Mouse (Mus musculus) MEL (cell line): ENCODE data around the gene Phf5a. TPM values are rescaled to one million over a fixed set of nuclear protein-coding genes. Genes with fewer than 3 reads are reported as not detected.

ENCODE experiments used
- DNase-seq: peaks from one replicate; pipeline ENCODE4 v3.0.0; 2011; ENCODE audit warnings: low read depth, low spot score
- H3K27ac ChIP-seq: 2 replicates; pipeline ENCODE4 v1.5.1; 2012; ENCODE audit warnings: low read depth, mild to moderate bottlenecking, control low read depth, low read length, moderate library complexity; ENCODE audit not compliant: control insufficient read depth
- H3K27me3 ChIP-seq, 2 experiments: fragments of 150-350 bp in 1 of 2; sonication (generic) in 1 of 2; 2 replicates each; pipeline ENCODE4 v1.6.1; 2012; ENCODE audit warnings: low read length in 2 of 2, mild to moderate bottlenecking in 2 of 2, improper control_type of control experiment in 1 of 2, moderate library complexity in 1 of 2; ENCODE audit not compliant: insufficient read depth in 2 of 2, control insufficient read depth in 1 of 2
- H3K36me3 ChIP-seq, 2 experiments: 2 replicates each; pipeline ENCODE4 v1.6.1; 2012 to 2014; ENCODE audit warnings: low read length in 2 of 2, improper control_type of control experiment in 1 of 2, inconsistent platforms in 1 of 2, mild to moderate bottlenecking in 1 of 2; ENCODE audit not compliant: insufficient read depth in 2 of 2, control insufficient read depth in 1 of 2
- H3K4me1 ChIP-seq, 2 experiments: fragments of 150-350 bp in 1 of 2; sonication (generic) in 1 of 2; 2 replicates each; pipeline ENCODE4 v1.6.1; 2012; ENCODE audit warnings: low read length in 2 of 2, improper control_type of control experiment in 1 of 2, mild to moderate bottlenecking in 1 of 2; ENCODE audit not compliant: insufficient read depth in 2 of 2, control insufficient read depth in 1 of 2
- H3K4me3 ChIP-seq, 2 experiments: fragments of 150-350 bp in 1 of 2; sonication (generic) in 1 of 2; 2 replicates each; pipeline ENCODE4 v1.5.1; 2012; ENCODE audit warnings: low read depth in 2 of 2, low read length in 2 of 2, mild to moderate bottlenecking in 2 of 2, moderate library complexity in 2 of 2, control low read depth in 1 of 2, improper control_type of control experiment in 1 of 2; ENCODE audit not compliant: control insufficient read depth in 1 of 2, insufficient read depth in 1 of 2
- H3K79me2 ChIP-seq: 2 replicates; pipeline ENCODE4 v1.6.1; 2012; ENCODE audit warnings: mild to moderate bottlenecking, low read length, moderate library complexity; ENCODE audit not compliant: control insufficient read depth, poor library complexity, insufficient read depth
- H3K9ac ChIP-seq: 2 replicates; pipeline ENCODE4 v1.6.1; 2012; ENCODE audit warnings: low read depth, mild to moderate bottlenecking, control low read depth, low read length, moderate library complexity; ENCODE audit not compliant: control insufficient read depth, poor library complexity, severe bottlenecking
- H3K9me3 ChIP-seq: fragments of 150-350 bp; sonication (generic); replicated peaks from 2 replicates; pipeline ENCODE4 v1.6.1; 2012; ENCODE audit warnings: mild to moderate bottlenecking, low read length, improper control_type of control experiment, moderate library complexity; ENCODE audit not compliant: insufficient read depth
- CTCF ChIP-seq, 3 experiments: IDR thresholded peaks in 2 of 3; conservative IDR thresholded peaks in 1 of 3; 2 replicates each; pipeline ENCODE4 v1.5.1; 2011 to 2012; ENCODE audit warnings: low read length in 3 of 3, low read depth in 2 of 3, mild to moderate bottlenecking in 2 of 3, improper control_type of control experiment in 1 of 3, inconsistent platforms in 1 of 3, mixed read lengths in 1 of 3, moderate library complexity in 1 of 3; ENCODE audit not compliant: control insufficient read depth in 1 of 3, insufficient read depth in 1 of 3, poor library complexity in 1 of 3, severe bottlenecking in 1 of 3
- E2F4 ChIP-seq: IDR thresholded peaks from 2 replicates; pipeline ENCODE4 v1.6.1; 2011; ENCODE audit warnings: low read depth, low read length, improper control_type of control experiment, borderline replicate concordance
- GABPA ChIP-seq: IDR thresholded peaks from 2 replicates; pipeline ENCODE4 v1.6.1; 2012; ENCODE audit warnings: low read depth, mild to moderate bottlenecking, inconsistent platforms, low read length, improper control_type of control experiment, moderate library complexity
- NRF1 ChIP-seq: IDR thresholded peaks from 2 replicates; pipeline ENCODE4 v1.6.1; 2014; ENCODE audit warnings: low read depth, mild to moderate bottlenecking, inconsistent platforms, low read length, improper control_type of control experiment, moderate library complexity; ENCODE audit not compliant: poor library complexity, insufficient read depth, severe bottlenecking
- POLR2A ChIP-seq, 2 experiments: IDR thresholded peaks; 2 replicates each; pipeline ENCODE4 v1.6.1; 2011 to 2012; ENCODE audit warnings: low read length in 2 of 2, mild to moderate bottlenecking in 2 of 2, control low read depth in 1 of 2, improper control_type of control experiment in 1 of 2, low read depth in 1 of 2, moderate library complexity in 1 of 2; ENCODE audit not compliant: control insufficient read depth in 1 of 2, insufficient read depth in 1 of 2, poor library complexity in 1 of 2
- RAD21 ChIP-seq: IDR thresholded peaks from 2 replicates; pipeline ENCODE4 v1.6.1; 2011; ENCODE audit warnings: mild to moderate bottlenecking, low read depth, low read length, improper control_type of control experiment
- SIN3A ChIP-seq: IDR thresholded peaks from 2 replicates; pipeline ENCODE4 v1.6.1; 2012; ENCODE audit warnings: low read length, improper control_type of control experiment, inconsistent platforms
- TAL1 ChIP-seq: IDR thresholded peaks from 2 replicates; pipeline ENCODE4 v1.6.1; 2012; ENCODE audit warnings: mild to moderate bottlenecking, inconsistent platforms, low read length, moderate library complexity, mixed read lengths
- ZMIZ1 ChIP-seq: IDR thresholded peaks from 2 replicates; pipeline ENCODE4 v1.6.1; 2012; ENCODE audit warnings: low read depth, mild to moderate bottlenecking, inconsistent platforms, low read length, improper control_type of control experiment, moderate library complexity
- polyA plus RNA-seq, 2 experiments: library from polyadenylated mRNA; stranded (reverse) in 1 of 2; unstranded in 1 of 2; fragments of >175 nt in 1 of 2; fragments of >200 nt in 1 of 2; gene quantifications; 2 replicates each; pipeline versions ENCODE4 v1.2.1 to v1.2.4; 2012; ENCODE audit warnings: low replicate concordance in 2 of 2, low read depth in 1 of 2; ENCODE audit not compliant: insufficient read length in 2 of 2, insufficient read depth in 1 of 2, missing spikeins in 1 of 2
- total RNA-seq: library from RNA; depleted of rRNA; stranded (reverse); fragments of 300-350 nt; gene quantifications from 2 replicates; pipeline ENCODE4 v1.2.3, GENCODE M21; 2012

Gene Phf5a
- total and polyA plus RNA-seq, 3 experiments = 128 to 164 TPM; not detected in 1

GRCm38 (mm10) chr15:81915663-81916062 lies 44.0 kb upstream of the Phf5a start:
- no peak overlapping the region for H3K4me3 ChIP-seq
- peaks cover 8 to 12% of the 10 kb centered on the region in 2 experiments for H3K36me3 ChIP-seq
- no peaks in the 10 kb centered on the region for H3K9me3 ChIP-seq
- H3K79me2 ChIP-seq = no peaks in the 10 kb centered on the region
- 0 out of 4 replicates have a peak, but pooled peaks cover 0 to 2% of the 10 kb centered on the region in 2 experiments for H3K4me1 ChIP-seq
- no peak overlapping the region for H3K27ac ChIP-seq
- no peak for DNase-seq
- no peak overlapping the region for H3K9ac ChIP-seq
- no peaks in the 10 kb centered on the region for H3K27me3 ChIP-seq
- TF ChIP-seq E2F4 (no peak), POLR2A (IDR thresholded peaks at IDR 0.05; ENCODE audit: control insufficient read depth in 1 of 2, insufficient read depth in 1 of 2, low read depth in 1 of 2, low read length in 2 of 2, poor library complexity in 1 of 2) (peak in 1 of 2 experiments; percentile 54; a peak in 2 of 4 replicates)

DNA sequence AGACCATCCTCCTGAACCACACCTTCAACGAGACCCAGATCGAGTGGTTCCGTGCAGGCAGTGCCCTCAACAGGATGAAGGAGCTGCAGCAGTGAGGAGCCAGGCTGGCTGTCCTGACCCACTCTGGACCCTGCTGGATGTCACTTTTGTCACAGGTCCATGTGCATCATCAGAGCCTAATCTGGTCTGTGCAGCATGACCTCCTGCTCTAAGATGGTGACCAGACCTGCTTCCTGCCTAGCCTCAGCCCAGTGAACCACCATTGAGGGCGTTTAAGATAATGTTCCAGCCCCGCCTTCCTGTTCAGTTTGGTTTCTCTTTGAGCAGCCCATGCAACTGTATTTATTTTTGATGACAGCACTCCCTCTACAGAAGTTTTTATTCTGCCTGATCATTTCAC lies 43.0 kb upstream of the Phf5a start:
- H3K27me3 ChIP-seq = no peaks in the 10 kb centered on the region
- no peaks in the 10 kb centered on the region for H3K9me3 ChIP-seq
- no peak overlapping the region for H3K27ac ChIP-seq
- H3K36me3 ChIP-seq = peaks cover 8 to 12% of the 10 kb centered on the region in 2 experiments
- no peak overlapping the region for H3K9ac ChIP-seq
- H3K79me2 ChIP-seq = no peaks in the 10 kb centered on the region
- H3K4me1 ChIP-seq = 0 out of 4 replicates have a peak, but pooled peaks cover 0 to 2% of the 10 kb centered on the region in 2 experiments
- TF ChIP-seq CTCF (IDR thresholded peaks at IDR 0.05 in 2 of 3, conservative IDR thresholded peaks at IDR 0.05 in 1 of 3; ENCODE audit: control insufficient read depth in 1 of 3, insufficient read depth in 1 of 3, low read depth in 2 of 3, low read length in 3 of 3, poor library complexity in 1 of 3, severe bottlenecking in 1 of 3) = no peak
- TF ChIP-seq NRF1 = no peak
- peak; percentile 35 for TF ChIP-seq TAL1
- peak; percentile 33; the same call in 1 of the 2 replicates for TF ChIP-seq ZMIZ1
- no peak overlapping the region for H3K4me3 ChIP-seq
- peak; percentile 46 for DNase-seq

DNA sequence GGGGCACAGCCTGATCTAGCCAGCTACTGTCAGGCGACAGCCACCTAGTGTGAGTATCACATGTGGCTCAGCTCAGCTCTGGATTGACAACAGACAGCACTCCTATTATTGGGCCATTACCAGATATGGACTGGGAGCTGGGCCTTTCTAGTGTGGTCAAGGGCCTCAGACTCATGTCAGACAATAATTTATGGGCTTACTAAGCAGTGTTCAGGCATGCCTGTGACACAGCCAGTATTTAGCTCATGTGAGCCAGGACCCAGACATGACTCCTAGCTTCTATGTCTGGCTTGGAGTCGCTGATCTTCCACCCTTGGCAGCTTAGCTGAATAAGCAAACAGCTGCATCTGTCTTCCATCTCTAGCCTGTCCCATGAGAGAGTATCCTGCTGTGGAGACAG lies 40.8 kb upstream of the Phf5a start:
- H3K9me3 ChIP-seq = no peaks in the 10 kb centered on the region
- DNase-seq = no peak
- H3K4me1 ChIP-seq = 0 out of 4 replicates have a peak, but pooled peaks cover 0 to 2% of the 10 kb centered on the region in 2 experiments
- H3K9ac ChIP-seq = no peak overlapping the region
- 0 out of 4 replicates have a peak, but pooled peaks of 1 of the 2 experiments have one; percentile 14 for TF ChIP-seq POLR2A (IDR thresholded peaks at IDR 0.05; ENCODE audit: control insufficient read depth in 1 of 2, insufficient read depth in 1 of 2, low read depth in 1 of 2, low read length in 2 of 2, poor library complexity in 1 of 2)
- TF ChIP-seq RAD21 = no peak
- TF ChIP-seq SIN3A = no peak
- TF ChIP-seq GABPA = no peak
- peaks cover 8 to 18% of the 10 kb centered on the region in 2 experiments for H3K36me3 ChIP-seq
- no peak overlapping the region for H3K4me3 ChIP-seq
- H3K27me3 ChIP-seq = no peaks in the 10 kb centered on the region
- H3K27ac ChIP-seq = no peak overlapping the region
- no peaks in the 10 kb centered on the region for H3K79me2 ChIP-seq
